Mouse (Mus musculus): ENCODE data around the gene Shpk.

GRCm38 (mm10) chr11:73233992-73234391 lies 34.7 kb downstream of the Shpk start, which contains the start of gene Trpv1:
- TF ChIP-seq POLR2A (IDR thresholded peaks at IDR 0.05; ENCODE audit: borderline replicate concordance, extremely low read depth, insufficient read depth, insufficient read length, poor library complexity, severe bottlenecking), result no peak
- no peak for TF ChIP-seq CTCF (IDR thresholded peaks at IDR 0.05; ENCODE audit: borderline replicate concordance, extremely low read depth, insufficient read depth, insufficient read length)
